Mouse (Mus musculus) bone marrow macrophage, adult 2 months (primary cell): ENCODE results near the gene Apba1.

Source experiments
- CTCF ChIP-seq: IDR thresholded peaks from 2 replicates; pipeline ENCODE4 v1.5.1; 2012; ENCODE audit warnings: low read depth, mild to moderate bottlenecking, low read length, moderate library complexity
- POLR2A ChIP-seq: IDR thresholded peaks from 2 replicates; pipeline ENCODE4 v1.6.1; 2012; ENCODE audit warnings: mild to moderate bottlenecking, low read depth, low read length, borderline replicate concordance

DNA sequence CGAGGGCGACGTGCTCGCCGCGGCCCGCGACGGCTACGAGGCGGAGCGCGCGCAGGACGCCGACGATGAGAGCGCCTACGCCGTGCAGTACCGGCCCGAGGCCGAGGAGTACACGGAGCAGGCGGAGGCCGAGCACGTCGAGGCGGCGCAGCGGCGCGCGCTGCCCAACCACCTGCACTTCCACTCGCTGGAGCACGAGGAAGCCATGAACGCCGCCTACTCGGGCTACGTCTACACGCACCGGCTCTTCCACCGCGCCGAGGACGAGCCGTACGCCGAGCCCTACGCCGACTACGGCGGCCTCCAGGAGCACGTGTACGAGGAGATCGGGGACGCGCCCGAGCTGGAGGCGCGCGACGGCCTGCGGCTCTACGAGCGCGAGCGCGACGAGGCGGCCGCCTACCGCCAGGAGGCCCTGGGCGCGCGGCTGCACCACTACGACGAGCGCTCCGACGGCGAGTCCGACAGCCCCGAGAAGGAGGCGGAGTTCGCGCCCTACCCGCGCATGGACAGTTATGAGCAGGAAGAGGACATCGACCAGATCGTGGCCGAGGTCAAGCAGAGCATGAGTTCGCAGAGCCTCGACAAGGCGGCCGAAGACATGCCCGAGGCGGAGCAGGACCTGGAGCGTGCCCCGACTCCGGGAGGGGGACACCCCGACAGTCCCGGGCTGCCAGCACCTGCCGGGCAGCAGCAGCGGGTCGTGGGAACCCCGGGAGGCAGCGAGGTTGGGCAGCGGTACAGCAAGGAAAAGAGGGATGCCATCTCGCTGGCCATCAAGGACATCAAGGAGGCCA, 134.6 kb downstream of the Apba1 start:
- TF ChIP-seq CTCF (no peak), POLR2A (no peak)
